Mouse (Mus musculus) liver, postnatal 0 days (tissue): ENCODE measurements around the gene Vars2.

Source experiments
- CTCF ChIP-seq: sonication (generic); IDR thresholded peaks from 2 replicates; pipeline ENCODE4 v1.5.1; 2016; ENCODE audit warnings: antibody characterized with exemption, low read depth
- EP300 ChIP-seq: IDR thresholded peaks from 2 replicates; pipeline ENCODE4 v1.6.1; 2016; ENCODE audit warnings: antibody characterized with exemption, low read depth, mild to moderate bottlenecking

DNA sequence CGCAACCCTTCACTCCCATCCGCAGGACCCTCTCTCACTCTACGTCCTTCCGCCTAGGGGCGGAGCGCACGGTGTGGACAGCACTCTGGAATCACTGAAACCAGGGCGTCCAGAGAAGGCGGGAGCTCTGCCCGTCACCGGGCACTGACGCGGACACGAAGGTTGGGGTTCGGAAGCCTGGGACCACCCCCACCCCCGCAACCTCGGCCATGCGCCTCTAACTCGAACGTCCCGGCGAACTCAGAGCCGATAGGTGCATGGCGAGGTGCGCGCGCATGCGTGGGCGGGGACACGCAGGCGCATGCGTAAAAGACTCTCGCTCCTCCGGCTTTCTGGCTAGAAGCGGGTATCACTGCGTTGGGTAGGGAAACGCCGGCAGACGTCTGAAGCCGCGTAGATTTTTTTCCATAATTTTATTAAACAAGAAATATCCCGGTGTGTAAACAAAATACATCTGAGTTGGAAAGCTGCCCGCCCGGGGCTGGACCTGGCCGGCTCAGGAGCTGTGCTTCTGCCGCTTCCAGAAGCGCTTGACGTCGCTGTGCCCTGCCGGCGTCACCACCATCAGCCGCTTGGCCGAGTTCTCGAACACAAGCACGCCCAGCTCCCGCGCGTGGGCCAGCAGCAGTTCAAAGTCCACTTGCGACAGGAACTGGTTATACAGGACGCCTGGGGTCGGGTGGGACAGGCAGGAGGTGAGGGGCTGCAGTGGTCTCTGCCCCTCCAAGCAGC is at the start of gene Vars2:
- TF ChIP-seq EP300 (no peak), CTCF (no peak)
